Mouse (Mus musculus) left cerebral cortex, adult 2 months (tissue): ENCODE data around the gene Wdr18. TPM values are rescaled to one million over a fixed set of nuclear protein-coding genes. Genes with fewer than 3 reads are reported as not detected.
A peak's percentile ranks its signal among the peaks of the same experiment; 100 is the strongest.

Experiments used
- DNase-seq, 2 experiments: peaks; one replicate each; pipeline ENCODE4 v3.0.0; 2021 to 2022; ENCODE audit warnings: low spot score in 2 of 2, mixed read lengths in 1 of 2; ENCODE audit errors: extremely low spot score in 1 of 2
- H3K27ac ChIP-seq: fragments of 200-600 bp; 2 replicates; pipeline ENCODE4 v1.8.1; 2022
- H3K4me3 ChIP-seq: fragments of 200-600 bp; 2 replicates; pipeline ENCODE4 v1.8.1; 2022
- CTCF ChIP-seq: fragments of 200-600 bp; IDR thresholded peaks from 2 replicates; pipeline ENCODE4 v1.8.1; 2022; ENCODE audit warnings: antibody characterized with exemption, mild to moderate bottlenecking, moderate library complexity
- intact Hi-C: fragments of 180-260 bp; cut with DNase I; formaldehyde crosslinking; loops from one replicate; pipeline ENCODE4 v1.15.1; 2025
- total RNA-seq, 2 experiments: library from RNA; stranded (reverse); gene quantifications; 2 replicates each; pipeline ENCODE4 v1.2.3; 2021

Gene Wdr18
- total RNA-seq, 2 experiments from 2014 or later, result 45.4 to 49.4 TPM

GRCm38 (mm10) chr10:79994397-79995115 lies 34.6 kb downstream of the Wdr18 start:
- no peak for TF ChIP-seq CTCF
- intact Hi-C loops, result loop anchor here (5.0 kb wide), 1 partner anchor 43 kb away; the partner anchor contains the start of gene Polr2e
- H3K4me3 ChIP-seq, result no peak overlapping the region
- H3K27ac ChIP-seq, result no peak overlapping the region
- DNase-seq, result no peak

- no peak overlapping the region for H3K27ac ChIP-seq
- TF ChIP-seq CTCF, result no peak
- H3K4me3 ChIP-seq, result no peak overlapping the region
- no peak for DNase-seq
- intact Hi-C loops, result loop anchor here (5.0 kb wide), 1 partner anchor 42 kb away; the partner anchor contains the start of gene Polr2e
Observed at GRCm38 (mm10) chr10:79995636-79996035, 35.7 kb downstream of the Wdr18 start.

GRCm38 (mm10) chr10:79996272-79997033 lies 36.5 kb downstream of the Wdr18 start, which contains the start of gene Abca7:
Abca7 (plus strand) TSS chr10:79996494.
- no peak; the same call in 1 of the 2 replicates for TF ChIP-seq CTCF
- intact Hi-C loops, result loop anchor here (5.0 kb wide), 1 partner anchor 41 kb away; the partner anchor contains the start of gene Polr2e
- Histone ChIP-seq H3K4me3 (peak within 1 kb of the TSS; percentile 55), H3K27ac (peak within 1 kb of the TSS; percentile 74)
- peak; percentile 93 to 98 for DNase-seq

GRCm38 (mm10) chr10:79997034-79997760 lies 37.2 kb downstream of the Wdr18 start:
- Histone ChIP-seq H3K4me3 (peak overlapping the region; percentile 55), H3K27ac (no peak overlapping the region)
- DNase-seq, result peak; percentile 61 to 71
- TF ChIP-seq CTCF, result no peak
- intact Hi-C loops, result loop anchor here (5.0 kb wide), 1 partner anchor 40 kb away; the partner anchor contains the start of gene Polr2e

GRCm38 (mm10) chr10:79997819-79998218 lies 37.9 kb downstream of the Wdr18 start:
- intact Hi-C loops, result loop anchor here (5.0 kb wide), 1 partner anchor 39 kb away; the partner anchor contains the start of gene Polr2e
- no peak for TF ChIP-seq CTCF
- DNase-seq, result no peak
- Histone ChIP-seq H3K27ac (no peak overlapping the region), H3K4me3 (peak overlapping the region; percentile 55)

- intact Hi-C loops, result no loop called here
- Histone ChIP-seq H3K27ac (no peak overlapping the region), H3K4me3 (no peak overlapping the region)
- no peak for TF ChIP-seq CTCF
- DNase-seq, result no peak
Observed at GRCm38 (mm10) chr10:80001945-80002344, 42.0 kb downstream of the Wdr18 start.

- TF ChIP-seq CTCF, result no peak
- no peak for DNase-seq
- Histone ChIP-seq H3K4me3 (no peak overlapping the region), H3K27ac (no peak overlapping the region)
- intact Hi-C loops, result no loop called here
Observed at GRCm38 (mm10) chr10:80002829-80003228, 42.9 kb downstream of the Wdr18 start.

GRCm38 (mm10) chr10:80003374-80004232 lies 43.7 kb downstream of the Wdr18 start:
- Histone ChIP-seq H3K4me3 (no peak overlapping the region), H3K27ac (no peak overlapping the region)
- TF ChIP-seq CTCF, result no peak
- DNase-seq, result no peak
- intact Hi-C loops, result loop anchor here (2.0 kb wide), 1 partner anchor 19 kb away; no protein-coding TSS in a partner anchor

GRCm38 (mm10) chr10:80004233-80004705 lies 44.3 kb downstream of the Wdr18 start:
- TF ChIP-seq CTCF, result no peak
- no peak for DNase-seq
- H3K27ac ChIP-seq, result no peak overlapping the region
- intact Hi-C loops, result loop anchor here (2.0 kb wide), 1 partner anchor 19 kb away; no protein-coding TSS in a partner anchor
- H3K4me3 ChIP-seq, result no peak overlapping the region

- intact Hi-C loops, result no loop called here
- no peak for TF ChIP-seq CTCF
- Histone ChIP-seq H3K4me3 (no peak overlapping the region), H3K27ac (no peak overlapping the region)
- no peak for DNase-seq
Observed at GRCm38 (mm10) chr10:80011740-80012139, 51.8 kb downstream of the Wdr18 start.

- intact Hi-C loops, result no loop called here
- H3K27ac ChIP-seq, result no peak overlapping the region
- no peak overlapping the region for H3K4me3 ChIP-seq
- TF ChIP-seq CTCF, result no peak
- DNase-seq, result no peak
Observed at GRCm38 (mm10) chr10:80013609-80014008, 53.7 kb downstream of the Wdr18 start.
